Mouse (Mus musculus) lung, postnatal 25 days (tissue): Measurements from ENCODE around the gene Olfr1098.

Source experiments
- DNase-seq: peaks from one replicate; pipeline ENCODE4 v3.0.0; 2022; ENCODE audit warnings: low spot score

The Olfr1098 gene

DNA sequence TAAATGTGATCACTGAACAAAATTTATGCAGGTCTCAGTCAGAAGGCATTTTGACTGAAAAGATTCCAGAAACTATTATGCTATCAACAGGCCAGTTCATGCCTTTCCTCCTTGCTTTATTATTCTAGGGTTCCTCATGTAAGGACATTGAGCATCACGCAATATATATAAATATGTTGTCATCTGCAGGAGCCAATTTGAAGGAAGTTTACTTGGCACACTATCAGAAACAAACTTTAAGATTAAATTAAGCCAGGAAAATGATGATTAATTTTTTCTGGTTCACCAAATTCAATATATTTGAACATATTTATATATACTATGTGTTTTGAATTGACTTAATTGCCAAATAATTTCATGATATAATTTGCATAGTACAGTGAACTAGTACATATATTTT is at the start of gene Olfr1098:
Gene Olfr1098 (minus strand): TSS at position 101 of the 400 bp plus-strand sequence.
- no peak for DNase-seq

DNA sequence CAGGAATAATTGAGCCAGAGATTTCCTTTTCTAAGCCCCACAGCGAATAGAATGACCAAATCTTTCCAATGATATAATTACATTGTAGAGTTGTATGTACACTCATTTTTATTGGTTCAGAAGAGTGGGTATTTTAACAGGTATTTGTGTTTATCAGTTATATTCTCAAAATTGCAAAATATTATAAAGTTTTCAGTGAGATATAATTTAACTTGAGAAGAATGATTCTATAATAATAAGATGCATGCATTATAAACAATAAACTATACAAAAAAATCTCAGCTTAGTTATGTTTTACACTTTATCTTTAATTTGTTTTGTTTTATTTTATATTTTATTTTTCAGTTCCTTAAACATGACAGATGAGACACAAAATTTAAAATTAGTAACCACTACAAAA is 36.2 kb upstream of the Olfr1098 start, which contains the start of gene Olfr1099:
Gene Olfr1099 (minus strand): TSS at position 101 of the 400 bp plus-strand sequence.
- no peak for DNase-seq

DNA sequence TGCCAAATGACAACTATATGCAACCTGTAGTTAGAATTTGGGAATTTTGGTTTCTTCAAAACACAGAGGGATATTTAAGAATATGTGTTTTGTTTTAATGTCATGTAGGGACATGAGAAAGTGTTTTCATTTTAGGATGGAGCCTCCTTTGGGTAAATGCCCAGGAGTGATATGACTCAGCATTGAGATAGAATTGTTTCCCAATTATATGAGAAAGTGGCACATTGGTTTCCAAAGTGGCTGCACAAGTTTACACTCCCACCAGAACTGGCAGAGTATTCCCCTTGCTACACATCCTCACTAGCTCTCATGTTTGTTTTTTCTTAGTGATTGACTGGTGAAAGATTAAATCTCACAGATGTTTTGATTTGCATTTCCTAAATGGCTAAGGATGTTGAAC is 2.2 kb upstream of the Olfr1098 start:
- no peak for DNase-seq

DNA sequence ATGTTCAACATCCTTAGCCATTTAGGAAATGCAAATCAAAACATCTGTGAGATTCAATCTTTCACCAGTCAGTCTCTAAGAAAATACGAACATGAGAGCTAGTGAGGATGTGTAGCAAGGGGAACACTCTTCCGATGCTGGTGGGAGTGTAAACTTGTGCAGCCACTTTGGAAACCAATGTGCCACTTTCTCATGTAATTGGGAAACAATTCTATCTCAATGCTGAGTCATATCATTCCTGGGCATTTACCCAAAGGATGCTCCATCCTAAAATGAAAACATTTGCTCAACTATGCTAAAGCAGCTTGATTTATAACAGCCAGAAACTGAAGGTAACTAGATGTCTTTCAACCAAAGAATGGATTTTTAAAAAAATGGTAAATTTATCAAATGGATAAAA is 18.7 kb downstream of the Olfr1098 start:
- DNase-seq: no peak

DNA sequence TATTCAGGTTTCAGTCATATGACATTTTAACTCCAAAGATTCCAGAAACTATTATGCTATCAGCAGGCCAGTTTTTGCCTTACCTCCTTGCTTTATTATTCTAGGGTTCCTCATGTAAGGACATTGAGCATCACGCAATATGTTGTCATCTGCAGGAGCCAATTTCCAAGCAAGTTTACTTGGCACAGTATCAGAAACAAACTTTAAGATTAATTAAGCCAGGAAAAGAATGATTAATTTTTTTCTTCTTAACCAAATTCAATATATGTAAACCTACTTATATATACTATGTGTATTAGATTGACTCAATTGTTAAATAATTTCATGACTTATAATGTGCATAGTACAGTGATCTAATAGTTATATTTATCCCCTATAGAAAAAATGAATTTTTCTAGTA is 32.2 kb downstream of the Olfr1098 start, which contains the start of gene Olfr1097:
Gene Olfr1097 (minus strand): TSS at position 101 of the 400 bp plus-strand sequence.
- no peak for DNase-seq

DNA sequence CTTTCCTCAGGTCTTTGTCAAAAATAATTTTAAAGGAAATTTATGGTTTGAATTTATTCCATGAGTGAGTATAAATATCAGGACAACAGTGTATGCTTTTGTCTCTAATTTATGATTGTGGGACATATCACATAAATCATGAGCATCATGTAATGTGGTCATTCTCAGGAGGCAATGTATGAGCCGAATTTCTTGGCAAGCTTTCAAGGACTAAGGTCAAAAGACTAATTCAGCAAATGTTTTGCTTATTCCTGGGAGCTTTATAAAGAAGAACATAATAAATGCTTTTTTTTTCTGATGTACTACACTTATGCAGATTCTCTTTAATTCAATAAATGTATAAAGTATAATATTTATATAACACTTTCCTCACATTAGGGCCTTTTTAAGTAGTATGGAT is 49.6 kb downstream of the Olfr1098 start, which contains the start of gene Gm13723:
Gene Gm13723 (minus strand): TSS at position 101 of the 400 bp plus-strand sequence.
- DNase-seq: no peak
